Mouse (Mus musculus): ENCODE results near the gene Slc38a4. TPM values are rescaled to one million over a fixed set of nuclear protein-coding genes. Genes with fewer than 3 reads are reported as not detected.

Slc38a4 gene
- polyA plus RNA-seq, 1 experiment: 0.13 TPM

- no peaks in the 10 kb centered on the region for H3K27me3 ChIP-seq (ENCODE audit: control insufficient read depth, insufficient read depth, low read length)
- WGBS: 95% methylated on average over 3 of the region's 3 CpGs
- H3K27ac ChIP-seq (ENCODE audit: insufficient read depth, low read length): no peak overlapping the region
- H3K4me3 ChIP-seq (replicated peaks; ENCODE audit: insufficient read depth, low read depth, low read length): no peak overlapping the region
- no peak for DNase-seq
- TF ChIP-seq CTCF (IDR thresholded peaks at IDR 0.05; ENCODE audit: borderline replicate concordance, insufficient read depth, low read depth, low read length) (no peak), POLR2A (IDR thresholded peaks at IDR 0.05; ENCODE audit: borderline replicate concordance, insufficient read depth, low read length) (no peak)
- H3K4me1 ChIP-seq (ENCODE audit: control insufficient read depth, insufficient read depth, low read length): no peaks in the 10 kb centered on the region
Measured at GRCm38 (mm10) chr15:97009271-97009670, 46.5 kb downstream of the Slc38a4 start.

GRCm38 (mm10) chr15:97005631-97006234 lies 50.0 kb downstream of the Slc38a4 start:
- no peak overlapping the region for H3K4me3 ChIP-seq (replicated peaks; ENCODE audit: insufficient read depth, low read depth, low read length)
- DNase-seq: no peak
- no peaks in the 10 kb centered on the region for H3K4me1 ChIP-seq (ENCODE audit: control insufficient read depth, insufficient read depth, low read length)
- 85% methylated on average over 15 of the region's 15 CpGs for WGBS
- no peaks in the 10 kb centered on the region for H3K27me3 ChIP-seq (ENCODE audit: control insufficient read depth, insufficient read depth, low read length)
- H3K27ac ChIP-seq (ENCODE audit: insufficient read depth, low read length): no peak overlapping the region
- TF ChIP-seq POLR2A (IDR thresholded peaks at IDR 0.05; ENCODE audit: borderline replicate concordance, insufficient read depth, low read length) (no peak), CTCF (IDR thresholded peaks at IDR 0.05; ENCODE audit: borderline replicate concordance, insufficient read depth, low read depth, low read length) (no peak)

- no peaks in the 10 kb centered on the region for H3K4me1 ChIP-seq (ENCODE audit: control insufficient read depth, insufficient read depth, low read length)
- no peak overlapping the region for H3K4me3 ChIP-seq (replicated peaks; ENCODE audit: insufficient read depth, low read depth, low read length)
- TF ChIP-seq POLR2A (IDR thresholded peaks at IDR 0.05; ENCODE audit: borderline replicate concordance, insufficient read depth, low read length) (no peak), CTCF (IDR thresholded peaks at IDR 0.05; ENCODE audit: borderline replicate concordance, insufficient read depth, low read depth, low read length) (no peak)
- WGBS: 88% methylated on average over 7 of the region's 7 CpGs
- no peaks in the 10 kb centered on the region for H3K27me3 ChIP-seq (ENCODE audit: control insufficient read depth, insufficient read depth, low read length)
- DNase-seq: no peak
- no peak overlapping the region for H3K27ac ChIP-seq (ENCODE audit: insufficient read depth, low read length)
Measured at GRCm38 (mm10) chr15:97004525-97004867, 51.3 kb downstream of the Slc38a4 start.

GRCm38 (mm10) chr15:97003851-97004524 lies 51.8 kb downstream of the Slc38a4 start:
- no peak overlapping the region for H3K4me3 ChIP-seq (replicated peaks; ENCODE audit: insufficient read depth, low read depth, low read length)
- H3K27me3 ChIP-seq (ENCODE audit: control insufficient read depth, insufficient read depth, low read length): no peaks in the 10 kb centered on the region
- no peak for DNase-seq
- TF ChIP-seq CTCF (IDR thresholded peaks at IDR 0.05; ENCODE audit: borderline replicate concordance, insufficient read depth, low read depth, low read length) (no peak), POLR2A (IDR thresholded peaks at IDR 0.05; ENCODE audit: borderline replicate concordance, insufficient read depth, low read length) (no peak)
- WGBS: 72% methylated on average over 10 of the region's 10 CpGs
- no peaks in the 10 kb centered on the region for H3K4me1 ChIP-seq (ENCODE audit: control insufficient read depth, insufficient read depth, low read length)
- H3K27ac ChIP-seq (ENCODE audit: insufficient read depth, low read length): no peak overlapping the region

DNA sequence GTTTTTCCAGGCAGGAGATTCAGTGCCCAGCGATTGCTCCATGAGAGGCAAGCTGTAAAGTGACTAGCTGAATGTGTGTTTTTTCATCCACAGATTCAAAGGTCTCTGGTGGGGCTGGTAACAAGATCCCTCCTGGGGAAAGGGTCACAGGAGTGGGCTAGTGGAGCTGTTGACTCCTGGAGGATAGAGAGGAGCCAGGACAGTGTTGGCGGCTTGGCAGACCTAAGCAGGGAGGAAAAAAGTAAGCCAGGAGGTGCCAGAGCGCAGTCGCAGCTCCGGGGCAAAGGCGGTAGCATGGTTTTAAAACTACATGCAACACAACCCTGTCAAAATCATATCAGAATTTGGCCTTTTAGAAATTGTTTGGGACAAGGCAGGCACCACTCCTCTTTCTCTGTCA lies 52.6 kb downstream of the Slc38a4 start:
- Histone ChIP-seq H3K4me1 (ENCODE audit: control insufficient read depth, insufficient read depth, low read length) (no peaks in the 10 kb centered on the region), H3K4me3 (replicated peaks; ENCODE audit: insufficient read depth, low read depth, low read length) (peak overlapping the region; percentile 48), H3K27me3 (ENCODE audit: control insufficient read depth, insufficient read depth, low read length) (no peaks in the 10 kb centered on the region), H3K27ac (ENCODE audit: insufficient read depth, low read length) (no peak overlapping the region)
- TF ChIP-seq CTCF (IDR thresholded peaks at IDR 0.05; ENCODE audit: borderline replicate concordance, insufficient read depth, low read depth, low read length) (no peak), POLR2A (IDR thresholded peaks at IDR 0.05; ENCODE audit: borderline replicate concordance, insufficient read depth, low read length) (no peak)
- 58% methylated on average over 6 of the region's 6 CpGs for WGBS
- DNase-seq: peak in 1 of 2 experiments; percentile 4

GRCm38 (mm10) chr15:97002752-97003151 lies 53.0 kb downstream of the Slc38a4 start:
- Histone ChIP-seq H3K4me3 (replicated peaks; ENCODE audit: insufficient read depth, low read depth, low read length) (peak overlapping the region; percentile 48), H3K27me3 (ENCODE audit: control insufficient read depth, insufficient read depth, low read length) (no peaks in the 10 kb centered on the region), H3K4me1 (ENCODE audit: control insufficient read depth, insufficient read depth, low read length) (no peaks in the 10 kb centered on the region), H3K27ac (ENCODE audit: insufficient read depth, low read length) (no peak overlapping the region)
- DNase-seq: peak in 1 of 2 experiments; percentile 7
- no peak for TF ChIP-seq CTCF (IDR thresholded peaks at IDR 0.05; ENCODE audit: borderline replicate concordance, insufficient read depth, low read depth, low read length)
- TF ChIP-seq POLR2A (IDR thresholded peaks at IDR 0.05; ENCODE audit: borderline replicate concordance, insufficient read depth, low read length): no peak
- WGBS: 74% methylated on average over 12 of the region's 12 CpGs

DNA sequence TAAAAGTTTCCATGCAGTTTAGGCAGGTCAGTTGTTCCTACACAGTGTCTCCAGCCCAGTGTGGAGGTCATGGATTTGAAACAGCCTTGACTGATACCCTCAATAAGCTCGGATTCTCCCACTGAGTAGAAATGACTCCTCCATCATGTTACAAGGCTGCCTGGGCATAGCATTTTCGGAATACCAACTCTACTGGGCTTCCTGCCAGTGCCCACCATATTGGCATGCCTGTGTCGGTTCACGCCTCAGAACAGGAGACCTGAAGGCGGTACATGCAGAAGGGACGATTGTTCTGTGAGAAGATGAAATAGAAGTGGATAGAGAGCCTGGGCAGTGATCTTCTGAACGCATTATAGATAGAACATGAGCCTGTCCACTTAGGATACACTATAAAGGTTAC lies 53.9 kb downstream of the Slc38a4 start:
- H3K4me1 ChIP-seq (ENCODE audit: control insufficient read depth, insufficient read depth, low read length): no peaks in the 10 kb centered on the region
- WGBS: 38% methylated on average over 7 of the region's 7 CpGs
- TF ChIP-seq CTCF (IDR thresholded peaks at IDR 0.05; ENCODE audit: borderline replicate concordance, insufficient read depth, low read depth, low read length) (no peak), POLR2A (IDR thresholded peaks at IDR 0.05; ENCODE audit: borderline replicate concordance, insufficient read depth, low read length) (no peak)

GRCm38 (mm10) chr15:97001416-97001815 lies 54.3 kb downstream of the Slc38a4 start:
- TF ChIP-seq POLR2A (IDR thresholded peaks at IDR 0.05; ENCODE audit: borderline replicate concordance, insufficient read depth, low read length) (no peak), CTCF (IDR thresholded peaks at IDR 0.05; ENCODE audit: borderline replicate concordance, insufficient read depth, low read depth, low read length) (no peak)
- 63% methylated on average over 12 of the region's 12 CpGs for WGBS
- no peaks in the 10 kb centered on the region for H3K27me3 ChIP-seq (ENCODE audit: control insufficient read depth, insufficient read depth, low read length)
- no peaks in the 10 kb centered on the region for H3K4me1 ChIP-seq (ENCODE audit: control insufficient read depth, insufficient read depth, low read length)
- H3K27ac ChIP-seq (ENCODE audit: insufficient read depth, low read length): no peak overlapping the region
- no peak overlapping the region for H3K4me3 ChIP-seq (replicated peaks; ENCODE audit: insufficient read depth, low read depth, low read length)
- DNase-seq: no peak

More for the DNA sequence above, 53.9 kb downstream of the Slc38a4 start:
- Histone ChIP-seq H3K27ac (ENCODE audit: insufficient read depth, low read length) (no peak overlapping the region), H3K27me3 (ENCODE audit: control insufficient read depth, insufficient read depth, low read length) (no peaks in the 10 kb centered on the region), H3K4me3 (replicated peaks; ENCODE audit: insufficient read depth, low read depth, low read length) (no peak overlapping the region)
- DNase-seq: no peak
